Mouse (Mus musculus): ENCODE measurements at regions not wholly inside any gene's neighbourhood (a gene's known extent, or its start where the extent isn't known, plus 50 kb on each side); places are given as distances from the start of the nearest gene placed in this dataset.
A peak's percentile ranks its signal among the peaks of the same experiment; 100 is the strongest.

DNA sequence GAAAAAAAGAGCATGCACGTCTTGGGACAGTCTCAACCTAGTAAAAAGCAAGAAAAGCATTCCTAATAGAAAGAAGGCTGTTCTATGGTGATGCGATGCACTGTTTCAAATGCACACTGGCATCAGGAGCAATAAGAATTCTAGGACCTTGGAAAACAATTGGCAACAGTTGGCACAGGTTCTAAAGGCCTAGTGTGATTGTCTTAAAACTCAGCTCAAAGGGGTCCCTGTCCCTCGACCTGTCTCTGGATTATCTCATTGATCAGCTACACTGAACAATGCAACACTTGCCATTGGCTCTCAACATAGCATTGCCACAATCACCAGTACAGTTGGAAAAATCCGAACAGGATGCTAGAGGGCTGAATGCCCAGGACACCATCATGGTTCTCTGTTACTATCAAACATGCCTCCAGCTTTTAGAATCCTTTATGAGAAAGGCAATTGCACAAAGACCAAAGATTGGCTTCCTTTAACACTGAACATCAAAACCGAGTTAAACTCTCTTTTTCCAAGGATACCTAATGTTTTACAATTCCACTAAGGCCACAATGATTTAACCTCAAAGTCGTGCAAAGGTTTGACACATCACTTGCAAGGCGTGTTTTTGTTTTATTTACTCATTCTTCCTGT is 78.9 kb downstream of the Arrdc3 start:
- Histone ChIP-seq H3K9ac (ENCODE audit: control insufficient read depth, low read depth, low read length, poor library complexity, severe bottlenecking) (no peak overlapping the region), H3K36me3 (ENCODE audit: control insufficient read depth in 1 of 2, insufficient read depth in 2 of 2, low read length in 2 of 2) (no peaks in the 10 kb centered on the region), H3K9me3 (replicated peaks; ENCODE audit: insufficient read depth, low read length) (no peaks in the 10 kb centered on the region), H3K4me3 (ENCODE audit: control insufficient read depth in 1 of 2, insufficient read depth in 1 of 2, low read depth in 2 of 2, low read length in 2 of 2) (0 out of 4 replicates have a peak overlapping the region, but pooled peaks of 1 of the 2 experiments have one; percentile 42), H3K27me3 (ENCODE audit: control insufficient read depth in 1 of 2, insufficient read depth in 2 of 2, low read length in 2 of 2) (no peaks in the 10 kb centered on the region), H3K79me2 (ENCODE audit: control insufficient read depth, insufficient read depth, low read length, poor library complexity) (no peaks in the 10 kb centered on the region), H3K27ac (ENCODE audit: control insufficient read depth, low read depth, low read length) (no peak overlapping the region), H3K4me1 (ENCODE audit: control insufficient read depth in 1 of 2, insufficient read depth in 2 of 2, low read length in 2 of 2) (no peaks in the 10 kb centered on the region)
- DNase-seq (ENCODE audit: low read depth, low spot score) = no peak
- no peak for TF ChIP-seq MAFK (IDR thresholded peaks at IDR 0.05; ENCODE audit: borderline replicate concordance, low read depth, low read length)
- TF ChIP-seq NRF1 (IDR thresholded peaks at IDR 0.05; ENCODE audit: insufficient read depth, low read depth, low read length, poor library complexity, severe bottlenecking) = no peak
- TF ChIP-seq JUND (IDR thresholded peaks at IDR 0.05; ENCODE audit: low read depth, low read length) = no peak
- TF ChIP-seq ZMIZ1 (IDR thresholded peaks at IDR 0.05; ENCODE audit: low read depth, low read length) = no peak
- no peak for TF ChIP-seq GATA1 (IDR thresholded peaks at IDR 0.05; ENCODE audit: low read depth, low read length)
- no peak for TF ChIP-seq MXI1 (IDR thresholded peaks at IDR 0.05; ENCODE audit: low read depth, low read length)
- TF ChIP-seq NELFE (IDR thresholded peaks at IDR 0.05; ENCODE audit: low read depth, low read length) = no peak
- no peak for TF ChIP-seq CHD1 (IDR thresholded peaks at IDR 0.05; ENCODE audit: low read depth, low read length)
- no peak for TF ChIP-seq CTCF (IDR thresholded peaks at IDR 0.05 in 2 of 3, conservative IDR thresholded peaks at IDR 0.05 in 1 of 3; ENCODE audit: control insufficient read depth in 1 of 3, insufficient read depth in 1 of 3, low read depth in 2 of 3, low read length in 3 of 3, poor library complexity in 1 of 3, severe bottlenecking in 1 of 3)
- no peak for TF ChIP-seq TAL1 (IDR thresholded peaks at IDR 0.05; ENCODE audit: low read length)
- TF ChIP-seq SMC3 (IDR thresholded peaks at IDR 0.05; ENCODE audit: low read depth, low read length) = no peak
- no peak for TF ChIP-seq E2F4 (IDR thresholded peaks at IDR 0.05; ENCODE audit: borderline replicate concordance, low read depth, low read length)
- no peak for TF ChIP-seq POLR2AphosphoS5 (IDR thresholded peaks at IDR 0.05; ENCODE audit: borderline replicate concordance, low read depth, low read length)
- no peak for TF ChIP-seq EP300 (IDR thresholded peaks at IDR 0.05; ENCODE audit: low read depth in 1 of 2, low read length in 2 of 2)
- no peak for TF ChIP-seq SIN3A (IDR thresholded peaks at IDR 0.05; ENCODE audit: low read length)
- TF ChIP-seq HCFC1 (IDR thresholded peaks at IDR 0.05; ENCODE audit: low read depth, low read length) = no peak
- TF ChIP-seq TCF12 (IDR thresholded peaks at IDR 0.05; ENCODE audit: low read depth, low read length) = no peak
- TF ChIP-seq USF2 (IDR thresholded peaks at IDR 0.05; ENCODE audit: borderline replicate concordance in 1 of 2, insufficient read depth in 1 of 2, low read depth in 1 of 2, low read length in 2 of 2) = no peak
- TF ChIP-seq GABPA (IDR thresholded peaks at IDR 0.05; ENCODE audit: low read depth, low read length) = no peak
- TF ChIP-seq BHLHE40 (IDR thresholded peaks at IDR 0.05; ENCODE audit: borderline replicate concordance, low read depth, low read length) = no peak
